Mouse (Mus musculus) gastrocnemius, postnatal 14 days (tissue): ENCODE data around the gene Fbp1. TPM values are rescaled to one million over a fixed set of nuclear protein-coding genes. Genes with fewer than 3 reads are reported as not detected.
"Not testable (repeated sequence)": the region's sequence is repeated elsewhere in the genome, so short reads cannot be mapped to it uniquely, and the experiment has no call there.

Experiments
- DNase-seq: peaks from one replicate; pipeline ENCODE4 v3.0.0; 2021; ENCODE audit warnings: mixed read lengths
- intact Hi-C: fragments of 180-260 bp; cut with DNase I; formaldehyde crosslinking; loops from one replicate; pipeline ENCODE4 v1.15.1; 2025; ENCODE audit warnings: low total_unique reads
- total RNA-seq, 2 experiments: library from RNA; stranded (reverse); gene quantifications; 2 replicates each; pipeline ENCODE4 v1.2.3; 2021

Gene Fbp1
- total RNA-seq, 2 experiments from 2014 or later, result not detected

DNA sequence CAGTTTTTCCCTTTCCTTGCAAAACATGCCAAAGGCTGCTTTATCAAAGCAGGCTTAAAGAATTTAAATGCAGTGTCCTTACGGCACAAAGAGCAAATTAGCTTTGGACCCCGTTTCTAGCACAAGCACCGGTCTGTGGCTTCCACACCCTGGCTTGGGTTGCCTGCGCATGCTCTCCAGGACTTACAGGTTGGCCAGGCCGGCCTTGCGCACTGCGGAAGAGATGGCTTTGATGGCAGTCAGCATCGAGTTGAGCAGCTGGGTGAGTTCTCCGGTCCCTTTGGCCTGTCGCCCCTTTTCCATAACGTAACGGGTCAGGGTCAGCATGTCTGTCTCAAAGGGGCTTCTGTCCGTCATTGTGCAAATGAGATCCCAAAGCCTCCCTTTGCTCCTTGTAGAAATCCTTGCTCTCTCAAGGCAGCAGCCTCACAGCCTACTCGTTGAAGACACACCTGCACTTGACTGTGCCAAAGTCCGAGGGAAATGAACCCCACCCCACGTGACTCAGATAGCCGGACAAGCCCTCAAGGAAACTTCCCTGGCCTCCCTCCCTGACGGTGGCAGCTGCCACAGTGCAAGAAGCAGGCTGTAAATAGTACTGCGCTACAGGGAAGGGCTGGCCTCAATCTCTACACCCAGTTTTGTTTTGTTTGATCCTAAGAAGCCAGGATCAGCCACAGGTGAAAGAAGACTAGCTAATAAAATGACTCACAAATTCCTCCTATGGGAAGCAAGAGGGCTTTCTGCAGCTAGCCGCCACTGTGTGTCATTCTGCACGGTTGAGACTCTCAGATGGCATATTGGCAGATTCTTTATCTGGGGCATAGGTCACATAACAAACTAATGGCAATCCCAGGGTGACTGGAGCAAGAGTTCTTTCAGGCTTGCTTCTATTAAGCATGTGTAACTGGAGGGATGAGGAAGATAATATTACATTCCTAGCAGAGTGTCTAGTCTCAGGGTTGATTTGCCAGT lies 29.9 kb downstream of the Fbp1 start, which contains the start of gene Fbp2:
Fbp2 (minus strand) TSS at position 482 of the 975 bp plus-strand sequence.
- peak; percentile 69 for DNase-seq
- intact Hi-C loops, result loop anchor here (10.0 kb wide), 1 partner anchor 93 kb away; the partner anchor contains the start of gene Platr25

DNA sequence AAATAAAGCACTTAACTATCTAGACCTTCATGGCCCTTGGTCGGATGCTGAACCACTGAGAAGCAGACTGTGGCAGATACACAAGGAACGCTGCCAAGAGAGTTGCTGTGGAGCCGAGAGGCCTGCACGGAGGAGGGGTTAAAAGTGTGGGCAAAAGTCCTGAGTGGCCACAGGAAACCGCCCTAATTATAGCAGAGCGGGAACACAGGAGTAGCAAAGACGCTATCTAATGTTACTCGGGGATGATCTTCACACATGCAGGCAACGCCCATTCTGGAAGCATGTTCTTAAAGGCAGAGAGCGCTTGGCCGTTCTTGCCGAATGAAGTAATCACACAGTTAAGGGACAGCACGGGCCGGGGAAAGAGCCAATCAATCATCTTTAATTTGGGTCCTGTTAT lies 31.2 kb downstream of the Fbp1 start:
- intact Hi-C loops, result loop anchor here (10.0 kb wide), 1 partner anchor 92 kb away; the partner anchor contains the start of gene Platr25
- peak; percentile 59 for DNase-seq

DNA sequence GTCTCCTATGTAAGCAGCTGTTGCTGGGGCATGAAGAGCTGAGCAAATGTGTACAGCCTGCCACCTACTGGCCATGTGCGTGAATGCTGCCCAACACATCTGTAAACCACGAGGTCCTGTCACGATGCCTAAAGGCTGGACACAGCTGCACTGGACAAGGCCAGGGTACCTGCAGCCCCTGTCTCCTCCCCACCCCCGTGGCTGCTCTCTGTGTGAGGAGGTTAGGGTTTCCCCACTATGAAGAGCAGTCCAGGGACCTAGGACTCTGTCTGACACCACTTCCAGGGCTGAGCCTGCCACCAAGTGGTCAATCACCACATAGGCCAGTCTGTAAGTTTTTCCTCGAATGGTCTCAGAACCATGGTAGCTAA lies 31.8 kb downstream of the Fbp1 start:
- peak; percentile 78 for DNase-seq
- intact Hi-C loops, result loop anchor here (10.0 kb wide), 1 partner anchor 91 kb away; the partner anchor contains the start of gene Platr25

DNA sequence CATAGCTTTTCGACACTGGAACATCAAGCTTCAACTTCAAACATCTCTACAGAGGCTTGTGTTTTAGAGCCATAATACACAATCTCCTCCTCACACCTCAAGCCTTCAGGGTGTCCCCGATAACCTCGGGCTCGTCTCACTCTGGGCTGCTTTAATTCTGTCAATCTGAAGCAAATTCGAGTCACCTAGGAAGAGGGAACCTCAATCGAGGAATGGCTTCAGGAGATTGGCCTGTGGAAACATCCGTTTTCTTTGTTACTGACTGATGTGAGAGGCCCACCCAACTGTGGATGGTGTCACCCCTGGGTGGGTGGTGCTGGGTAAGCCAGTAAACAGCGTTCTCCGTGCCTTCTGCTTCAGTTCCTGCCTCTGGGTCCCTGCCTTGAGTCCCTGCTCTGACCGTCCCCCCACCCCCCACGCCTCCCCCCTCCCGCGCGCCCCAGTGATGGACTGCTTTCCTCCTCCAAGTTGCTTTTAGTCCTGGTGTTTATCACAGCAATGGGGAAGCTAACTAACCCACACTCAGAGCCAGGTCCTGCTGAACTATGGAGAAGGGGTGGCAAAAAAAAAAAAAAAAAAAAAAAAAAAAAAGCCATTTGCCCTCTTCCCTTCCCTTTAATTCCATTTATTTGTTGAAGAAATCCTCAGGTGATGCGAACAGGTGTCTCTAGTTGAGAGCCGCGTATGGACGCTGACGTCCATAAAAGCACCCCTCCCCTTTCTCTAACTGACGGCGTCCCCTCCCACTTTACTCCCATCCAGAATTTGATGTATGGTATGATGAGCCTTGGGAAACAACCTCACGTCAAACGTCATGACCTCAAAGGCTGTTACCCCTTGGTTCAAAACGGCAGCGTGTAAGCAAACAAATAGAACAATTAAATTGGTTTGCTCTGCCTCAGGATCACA lies 32.4 kb downstream of the Fbp1 start:
- intact Hi-C loops, result loop anchor here (10.0 kb wide), 1 partner anchor 91 kb away; the partner anchor contains the start of gene Platr25

DNA sequence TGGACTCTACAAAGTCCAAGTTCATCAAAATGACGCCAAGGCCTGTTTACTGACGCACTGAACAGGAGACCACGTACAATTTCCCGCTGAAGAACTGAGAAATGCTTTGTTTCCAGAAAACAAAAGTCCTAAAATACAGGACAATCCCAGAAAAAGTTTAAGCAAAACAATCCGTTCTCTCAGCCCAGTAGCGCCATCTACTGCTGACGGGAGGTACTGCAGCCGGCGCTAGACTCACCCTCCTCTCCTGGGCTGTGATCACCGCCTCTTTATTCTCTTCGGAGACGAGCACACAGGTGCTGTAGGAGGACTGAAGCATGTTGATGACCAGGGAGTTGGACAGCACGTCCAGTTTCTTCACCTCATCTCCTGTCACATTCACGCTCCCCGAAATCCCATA lies 33.4 kb downstream of the Fbp1 start:
- intact Hi-C loops, result loop anchor here (10.0 kb wide), 1 partner anchor 90 kb away; the partner anchor contains the start of gene Platr25

More for the DNA sequence above, 32.4 kb downstream of the Fbp1 start:
- DNase-seq, result no peak

DNA sequence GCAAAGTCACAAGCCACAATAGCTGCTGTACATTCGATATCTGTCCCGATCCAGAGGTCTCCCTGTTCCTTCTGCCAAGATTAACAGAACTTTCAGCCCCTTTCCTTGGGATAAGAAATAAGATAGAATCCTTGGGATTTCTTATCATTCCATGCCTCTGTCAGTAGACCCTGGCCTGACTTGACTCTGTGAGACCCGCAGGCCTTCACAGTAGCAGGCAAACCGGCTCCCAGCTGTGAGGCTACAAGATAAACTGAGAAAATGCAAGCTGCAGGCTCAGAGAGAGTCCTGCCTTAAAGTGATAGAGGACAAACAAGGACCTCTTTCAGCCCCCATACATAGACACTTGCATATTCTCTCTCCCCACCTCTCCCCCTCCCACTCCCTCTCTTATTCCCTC lies 54.7 kb downstream of the Fbp1 start:
- no peak for DNase-seq
- intact Hi-C loops, result no loop called here

More for the DNA sequence above, 33.4 kb downstream of the Fbp1 start:
- DNase-seq, result peak; percentile 67

DNA sequence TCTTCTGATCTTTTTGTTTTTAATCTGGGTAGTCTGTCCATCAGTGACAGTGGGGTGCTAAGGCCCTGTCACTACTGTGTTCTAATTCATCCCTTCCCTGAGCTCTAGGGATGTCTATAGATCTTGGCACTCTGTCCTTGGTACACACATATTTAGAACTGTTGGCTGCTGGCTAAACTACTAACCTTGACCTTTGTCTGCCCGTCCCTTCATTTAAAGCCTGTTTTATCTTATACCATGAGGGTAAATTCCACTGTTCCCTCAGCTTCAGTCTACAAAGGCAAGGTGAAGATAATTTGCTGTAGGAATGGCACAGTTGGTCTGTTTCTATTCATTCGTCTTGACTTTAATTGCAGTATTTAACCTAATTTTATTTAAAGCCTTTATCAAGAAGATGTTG lies 55.8 kb downstream of the Fbp1 start:
- no peak for DNase-seq
- intact Hi-C loops, result no loop called here

DNA sequence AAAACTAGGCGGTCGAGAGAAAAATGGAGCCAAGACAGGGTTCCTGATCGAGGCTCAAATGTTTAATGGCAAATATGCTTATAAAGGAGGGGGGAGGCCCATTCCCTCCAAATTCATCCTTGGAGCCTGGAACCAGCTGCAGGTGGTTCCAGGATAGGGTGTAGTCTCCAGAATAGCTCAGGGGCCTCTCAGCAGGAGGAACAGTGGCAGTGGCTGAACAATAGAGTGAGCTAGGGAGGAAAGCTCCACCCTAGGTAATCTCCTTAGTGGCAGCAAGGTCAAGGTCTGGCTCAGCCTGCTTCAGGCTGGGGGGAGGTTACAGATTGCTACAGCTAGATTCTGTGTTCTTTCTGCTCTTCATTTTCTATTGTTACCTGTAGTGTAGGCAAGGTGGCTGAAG lies 72.4 kb downstream of the Fbp1 start:
- DNase-seq, intact Hi-C loops: not testable (repeated sequence)

Other genes starting within 250 kb of the Fbp1 start
- gene Platr25, start 127.6 kb downstream of the Fbp1 start, total RNA-seq, result 1 to 10 TPM; 2.9 to 3.6 TPM
- gene Gm5141, start 102.5 kb downstream of the Fbp1 start, total RNA-seq, result 1 to 10 TPM in 1 of 2 experiments, under 1 TPM in 1; 0.69 to 1.2 TPM
- gene Fbp2, start 29.9 kb downstream of the Fbp1 start, total RNA-seq, result 10 to 100 TPM; 63.5 to 77.7 TPM
- gene 2010111I01Rik, start 76.6 kb upstream of the Fbp1 start, total RNA-seq, result 10 to 100 TPM; 54.1 to 54.3 TPM